Mouse (Mus musculus): ENCODE data around the gene Ect2.

The Ect2 gene

GRCm38 (mm10) chr3:27153701-27154209 lies at the start of gene Ect2:
TSS of gene Ect2 (minus strand) at chr3:27153878.
- peak; percentile 97 for DNase-seq (ENCODE audit: low read depth)

GRCm38 (mm10) chr3:27201728-27202411 lies 48.2 kb upstream of the Ect2 start:
- no peak for DNase-seq (ENCODE audit: low read depth)

- no peak for DNase-seq (ENCODE audit: low read depth)
Observed at GRCm38 (mm10) chr3:27199120-27199519, 45.4 kb upstream of the Ect2 start.

GRCm38 (mm10) chr3:27197816-27198215 lies 44.1 kb upstream of the Ect2 start:
- DNase-seq (ENCODE audit: low read depth) = no peak

- DNase-seq (ENCODE audit: low read depth) = no peak
Observed at GRCm38 (mm10) chr3:27196529-27196928, 42.9 kb upstream of the Ect2 start.

- no peak for DNase-seq (ENCODE audit: low read depth)
Observed at GRCm38 (mm10) chr3:27195573-27196227, 42.0 kb upstream of the Ect2 start.

GRCm38 (mm10) chr3:27195153-27195552 lies 41.5 kb upstream of the Ect2 start:
- no peak for DNase-seq (ENCODE audit: low read depth)

GRCm38 (mm10) chr3:27193844-27194317 lies 40.2 kb upstream of the Ect2 start:
- DNase-seq (ENCODE audit: low read depth) = no peak

GRCm38 (mm10) chr3:27191856-27192255 lies 38.2 kb upstream of the Ect2 start:
- no peak for DNase-seq (ENCODE audit: low read depth)

- DNase-seq (ENCODE audit: low read depth) = no peak
Observed at GRCm38 (mm10) chr3:27190865-27191264, 37.2 kb upstream of the Ect2 start.

- no peak for DNase-seq (ENCODE audit: low read depth)
Observed at GRCm38 (mm10) chr3:27189320-27190261, 35.9 kb upstream of the Ect2 start.

- no peak for DNase-seq (ENCODE audit: low read depth)
Observed at GRCm38 (mm10) chr3:27188386-27188785, 34.7 kb upstream of the Ect2 start.

GRCm38 (mm10) chr3:27183601-27184175 lies 30.0 kb upstream of the Ect2 start:
- DNase-seq (ENCODE audit: low read depth) = no peak

GRCm38 (mm10) chr3:27182733-27183600 lies 29.3 kb upstream of the Ect2 start, which contains the start of gene Nceh1:
TSS of gene Nceh1 (plus strand) at chr3:27182965.
- peak; percentile 79 for DNase-seq (ENCODE audit: low read depth)

- DNase-seq (ENCODE audit: low read depth) = no peak
Observed at GRCm38 (mm10) chr3:27179711-27180110, 26.0 kb upstream of the Ect2 start.

- no peak for DNase-seq (ENCODE audit: low read depth)
Observed at GRCm38 (mm10) chr3:27170257-27170656, 16.6 kb upstream of the Ect2 start.

- no peak for DNase-seq (ENCODE audit: low read depth)
Observed at GRCm38 (mm10) chr3:27165481-27166065, 11.9 kb upstream of the Ect2 start.

GRCm38 (mm10) chr3:27162410-27162804 lies 8.7 kb upstream of the Ect2 start:
- no peak for DNase-seq (ENCODE audit: low read depth)

GRCm38 (mm10) chr3:27161645-27162409 lies 8.1 kb upstream of the Ect2 start:
- DNase-seq (ENCODE audit: low read depth) = no peak

- DNase-seq (ENCODE audit: low read depth) = no peak
Observed at GRCm38 (mm10) chr3:27158910-27159309, 5.2 kb upstream of the Ect2 start.
